Mouse (Mus musculus) ES-Bruce4 (cell line): ENCODE measurements around the gene Atf2. TPM values are rescaled to one million over a fixed set of nuclear protein-coding genes. Genes with fewer than 3 reads are reported as not detected.
A peak's percentile ranks its signal among the peaks of the same experiment; 100 is the strongest.

Experiments
- H3K27ac ChIP-seq: 2 replicates; pipeline ENCODE4 v1.5.1; 2012; ENCODE audit warnings: low read length, inconsistent platforms; ENCODE audit not compliant: insufficient read depth
- H3K27me3 ChIP-seq: 2 replicates; pipeline ENCODE4 v1.6.1; 2012; ENCODE audit warnings: mild to moderate bottlenecking, low read length, inconsistent platforms; ENCODE audit not compliant: control insufficient read depth, poor library complexity, insufficient read depth, severe bottlenecking
- H3K36me3 ChIP-seq: 2 replicates; pipeline ENCODE4 v1.6.1; 2012; ENCODE audit warnings: inconsistent platforms, mild to moderate bottlenecking, low read length, moderate library complexity; ENCODE audit not compliant: control insufficient read depth, poor library complexity, insufficient read depth, severe bottlenecking
- H3K4me1 ChIP-seq: one replicate; pipeline ENCODE4 v1.8.1; 2011; ENCODE audit warnings: low read length; ENCODE audit not compliant: control insufficient read depth, insufficient read depth
- H3K4me3 ChIP-seq: 2 replicates; pipeline ENCODE4 v1.5.1; 2011; ENCODE audit warnings: low read depth, mild to moderate bottlenecking, low read length
- H3K9ac ChIP-seq: 2 replicates; pipeline ENCODE4 v1.6.1; 2012; ENCODE audit warnings: low read depth, mild to moderate bottlenecking, inconsistent platforms; ENCODE audit not compliant: poor library complexity, severe bottlenecking
- H3K9me3 ChIP-seq: replicated peaks from 2 replicates; pipeline ENCODE4 v1.6.1; 2012; ENCODE audit warnings: mild to moderate bottlenecking, low read length, inconsistent platforms; ENCODE audit not compliant: control insufficient read depth, poor library complexity, insufficient read depth, severe bottlenecking
- CTCF ChIP-seq: IDR thresholded peaks from one replicate; pipeline ENCODE4 v1.8.1; 2011; ENCODE audit warnings: low read depth, low read length
- EP300 ChIP-seq: IDR thresholded peaks from 2 replicates; pipeline ENCODE4 v1.6.1; 2011; ENCODE audit warnings: low read depth, low read length; ENCODE audit not compliant: insufficient read depth
- POLR2A ChIP-seq: IDR thresholded peaks from one replicate; pipeline ENCODE4 v1.8.1; 2011; ENCODE audit warnings: low read length; ENCODE audit not compliant: insufficient read depth
- polyA plus RNA-seq: library from polyadenylated mRNA; stranded (reverse); fragments of >200 nt; gene quantifications from 2 replicates; pipeline ENCODE4 v1.2.4, GENCODE M21; 2011; ENCODE audit warnings: low read depth; ENCODE audit not compliant: missing spikeins, insufficient read depth, insufficient read length

The Atf2 gene
- polyA plus RNA-seq, 1 experiment = 95.1 TPM

GRCm38 (mm10) chr2:73775683-73776310 lies 116.6 kb downstream of the Atf2 start:
- peak overlapping the region; percentile 36 for H3K27ac ChIP-seq
- no peaks in the 10 kb centered on the region for H3K27me3 ChIP-seq
- no peaks in the 10 kb centered on the region for H3K9me3 ChIP-seq
- peak overlapping the region; percentile 86 for H3K9ac ChIP-seq
- peaks cover 2% of the 10 kb centered on the region for H3K4me1 ChIP-seq
- H3K4me3 ChIP-seq = peak overlapping the region; percentile 95
- TF ChIP-seq EP300 (no peak), POLR2A (no peak), CTCF (no peak)
- H3K36me3 ChIP-seq = no peaks in the 10 kb centered on the region

DNA sequence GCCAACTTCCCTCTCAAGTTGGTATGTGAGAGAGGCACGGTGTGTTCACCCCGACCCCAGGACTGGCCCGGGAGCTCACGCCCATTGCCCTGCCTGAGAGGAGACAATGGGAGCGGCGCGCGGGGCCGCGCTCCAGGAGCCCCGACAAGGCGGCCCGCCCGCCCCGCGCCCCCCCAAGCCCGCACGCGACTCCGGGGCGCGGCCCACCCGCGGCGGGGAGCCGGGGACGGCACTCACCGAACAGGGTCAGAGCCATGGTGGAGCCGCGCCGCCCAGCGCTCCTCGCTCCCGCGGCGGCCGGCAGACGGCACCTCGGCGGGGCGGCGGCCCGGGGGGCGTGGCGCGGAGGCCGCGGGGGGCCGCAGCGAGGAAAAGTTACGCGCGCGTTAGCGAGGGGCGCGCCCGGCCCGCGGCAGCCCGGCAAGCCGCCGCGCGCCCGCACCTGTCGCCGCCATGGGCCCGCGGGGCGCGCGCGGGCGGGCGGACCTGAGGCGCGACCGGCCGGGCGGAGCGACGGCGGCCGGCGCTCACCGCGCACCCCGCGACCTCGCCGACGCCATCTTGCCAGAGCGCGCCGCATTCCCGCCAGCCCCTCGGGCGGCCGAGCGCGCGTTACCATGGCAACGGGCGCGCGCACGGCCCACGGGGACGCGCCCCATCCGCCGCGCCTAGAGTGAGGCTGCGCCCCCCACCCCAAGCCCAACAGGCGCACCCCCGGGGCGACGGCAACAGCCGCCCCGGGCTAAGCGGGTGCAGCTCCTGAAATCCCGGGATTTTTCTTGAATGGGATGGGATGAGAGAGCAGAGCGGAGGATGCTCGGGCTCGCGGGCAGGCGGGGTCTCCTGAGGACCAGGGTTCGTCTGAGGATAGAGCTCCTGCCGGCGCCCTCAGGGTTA lies 117.4 kb downstream of the Atf2 start, which contains the start of gene Chn1:
Chn1 (minus strand) TSS at position 561 of the 897 bp plus-strand sequence.
- peak within 1 kb of the TSS; percentile 36 for H3K27ac ChIP-seq
- H3K36me3 ChIP-seq = no peaks in the 10 kb centered on the region
- no peaks in the 10 kb centered on the region for H3K27me3 ChIP-seq
- peaks cover 3% of the 10 kb centered on the region for H3K4me1 ChIP-seq
- peak within 1 kb of the TSS; percentile 86 for H3K9ac ChIP-seq
- TF ChIP-seq CTCF = no peak
- TF ChIP-seq EP300 = no peak
- TF ChIP-seq POLR2A = no peak
- no peaks in the 10 kb centered on the region for H3K9me3 ChIP-seq
- peak within 1 kb of the TSS; percentile 95 for H3K4me3 ChIP-seq

DNA sequence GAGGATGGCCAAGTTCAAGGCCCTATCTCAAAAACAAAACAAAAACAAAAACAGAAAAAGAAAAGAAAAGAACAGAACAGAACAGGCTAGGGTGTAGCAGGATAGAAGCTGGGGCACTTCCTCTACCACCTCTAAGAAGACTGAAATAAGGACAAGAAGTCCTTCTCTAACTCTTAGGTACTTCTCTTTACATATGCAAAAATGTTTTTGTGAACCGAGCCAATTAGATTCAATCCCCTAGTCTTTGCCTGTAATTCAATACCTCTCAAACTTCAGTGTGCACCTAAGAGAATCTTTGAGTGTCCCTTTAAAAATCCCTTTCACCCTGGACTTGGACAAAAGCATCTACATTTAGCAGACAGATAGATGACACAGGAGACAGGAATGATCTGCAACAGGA lies 119.5 kb downstream of the Atf2 start:
- no peak overlapping the region for H3K9ac ChIP-seq
- H3K36me3 ChIP-seq = no peaks in the 10 kb centered on the region
- no peaks in the 10 kb centered on the region for H3K9me3 ChIP-seq
- no peaks in the 10 kb centered on the region for H3K27me3 ChIP-seq
- TF ChIP-seq EP300 (no peak), POLR2A (no peak), CTCF (no peak)
- no peak overlapping the region for H3K4me3 ChIP-seq
- H3K27ac ChIP-seq = peak overlapping the region; percentile 94
- peaks cover 7% of the 10 kb centered on the region for H3K4me1 ChIP-seq

- Histone ChIP-seq H3K9ac (no peak overlapping the region), H3K27me3 (no peaks in the 10 kb centered on the region), H3K9me3 (peaks cover 5% of the 10 kb centered on the region), H3K36me3 (no peaks in the 10 kb centered on the region), H3K4me1 (peaks cover 7% of the 10 kb centered on the region), H3K27ac (peak overlapping the region; percentile 47; the same call in 1 of the 2 replicates), H3K4me3 (no peak overlapping the region)
- TF ChIP-seq POLR2A = no peak
- TF ChIP-seq CTCF = no peak
- TF ChIP-seq EP300 = 0 out of 2 replicates have a peak, but pooled peaks have one; percentile 63
Measured at GRCm38 (mm10) chr2:73768669-73769068, 123.8 kb downstream of the Atf2 start.

Other genes with a start within 250 kb of the Atf2 start
- 20.2 and 25.8 TPM in 2 replicates for gene Chn1, start 117.3 kb downstream of the Atf2 start, polyA plus RNA-seq
- gene Atp5g3, start 18.7 kb upstream of the Atf2 start, polyA plus RNA-seq = 470 and 481 TPM in 2 replicates